Comparison of ENCODE assay signal across 8 mouse cellular contexts in genomic region chr3:53563746-53564145, GRCm38 (mm10).
A peak's percentile ranks its signal among the peaks of the same experiment; 100 is the strongest.
DNase-seq lines count a peak whose midpoint lies in the region; ATAC-seq and TF ChIP-seq lines count a peak whose summit lies in the region.

No protein-coding gene starts in this region.

- no peak for TF ChIP-seq POLR2A in kidney, adult 2 months (IDR thresholded peaks at IDR 0.05; ENCODE audit: low read depth, low read length)

- no peaks in the 10 kb centered on the region for H3K27me3 ChIP-seq in midbrain, embryonic 10.5 days (ENCODE audit: low read depth, poor library complexity, severe bottlenecking)
- H3K27me3 ChIP-seq in midbrain, embryonic 11.5 days (ENCODE audit: control insufficient read depth, insufficient read depth, low read length) = no peaks in the 10 kb centered on the region
- no peaks in the 10 kb centered on the region for H3K27me3 ChIP-seq in kidney, adult 2 months (replicated peaks; ENCODE audit: control insufficient read depth, insufficient read depth, low read length)
- H3K27me3 ChIP-seq in midbrain, embryonic 12.5 days = 0 out of 2 replicates have a peak, but pooled peaks cover 3% of the 10 kb centered on the region

- H3K9me3 ChIP-seq in midbrain, embryonic 10.5 days (replicated peaks) = no peaks in the 10 kb centered on the region
- H3K9me3 ChIP-seq in midbrain, embryonic 11.5 days (ENCODE audit: control insufficient read depth, low read length) = no peaks in the 10 kb centered on the region
- H3K9me3 ChIP-seq in midbrain, embryonic 12.5 days = no peaks in the 10 kb centered on the region

- TF ChIP-seq CTCF in kidney, adult 2 months (conservative IDR thresholded peaks at IDR 0.05; ENCODE audit: insufficient read depth, insufficient read length, low read depth, low read length) = no peak

- H3K36me3 ChIP-seq in midbrain, embryonic 10.5 days = peaks cover 8% of the 10 kb centered on the region; the same call in 1 of the 2 replicates
- no peaks in the 10 kb centered on the region for H3K36me3 ChIP-seq in midbrain, embryonic 11.5 days (ENCODE audit: control insufficient read depth, insufficient read depth, low read length)
- H3K36me3 ChIP-seq in kidney, adult 2 months (ENCODE audit: control insufficient read depth, insufficient read depth, low read length) = no peaks in the 10 kb centered on the region
- H3K36me3 ChIP-seq in midbrain, embryonic 12.5 days = no peaks in the 10 kb centered on the region

- no peak overlapping the region for H3K4me3 ChIP-seq in midbrain, embryonic 10.5 days
- H3K4me3 ChIP-seq in midbrain, embryonic 11.5 days (ENCODE audit: low read depth, low read length) = no peak overlapping the region
- no peak overlapping the region for H3K4me3 ChIP-seq in kidney, adult 2 months (ENCODE audit: insufficient read depth, low read depth, low read length)
- no peak overlapping the region for H3K4me3 ChIP-seq in midbrain, embryonic 12.5 days

- WGBS in midbrain, embryonic 10.5 days = 60% methylated on average over 7 of the region's 7 CpGs
- WGBS in midbrain, embryonic 11.5 days = 65% methylated on average over 7 of the region's 7 CpGs
- 41% methylated on average over 7 of the region's 7 CpGs for WGBS in kidney, adult 2 months
- WGBS in midbrain, embryonic 12.5 days = 45% methylated on average over 7 of the region's 7 CpGs

- no peak overlapping the region for H3K4me2 ChIP-seq in midbrain, embryonic 11.5 days
- H3K4me2 ChIP-seq in midbrain, embryonic 12.5 days (replicated peaks) = no peak overlapping the region

- H3K9ac ChIP-seq in midbrain, embryonic 11.5 days (ENCODE audit: low read length) = no peak overlapping the region
- H3K9ac ChIP-seq in midbrain, embryonic 12.5 days (replicated peaks) = no peak overlapping the region

- DNase-seq in midbrain, embryonic 10.5 days (ENCODE audit: low spot score) = no peak
- DNase-seq in midbrain, embryonic 11.5 days (ENCODE audit: low spot score, missing footprints) = no peak
- peak; percentile 74 to 83 for DNase-seq in cerebellum, postnatal 25 days
- peak; percentile 72 for DNase-seq in kidney, adult 2 months
- DNase-seq in embryo, embryonic 11 days = no peak
- DNase-seq in thymus, postnatal 25 days = no peak
- no peak for DNase-seq in ovary, postnatal 14 days (ENCODE audit: low spot score)

- peaks cover 62% of the 10 kb centered on the region for H3K4me1 ChIP-seq in midbrain, embryonic 10.5 days
- H3K4me1 ChIP-seq in midbrain, embryonic 11.5 days (ENCODE audit: control insufficient read depth, insufficient read depth, low read length) = peaks cover 24% of the 10 kb centered on the region
- peaks cover 9% of the 10 kb centered on the region; the same call in 1 of the 2 replicates for H3K4me1 ChIP-seq in kidney, adult 2 months (ENCODE audit: control insufficient read depth, insufficient read depth, low read length)
- peaks cover 26% of the 10 kb centered on the region for H3K4me1 ChIP-seq in midbrain, embryonic 12.5 days

- peak overlapping the region; percentile 76 for H3K27ac ChIP-seq in midbrain, embryonic 10.5 days (replicated peaks)
- no peak overlapping the region; the same call in 1 of the 2 replicates for H3K27ac ChIP-seq in midbrain, embryonic 11.5 days (ENCODE audit: low read depth, low read length)
- H3K27ac ChIP-seq in kidney, adult 2 months (ENCODE audit: insufficient read depth, low read depth, low read length) = no peak overlapping the region; the same call in 1 of the 2 replicates
- peak overlapping the region; percentile 64; the same call in 1 of the 2 replicates for H3K27ac ChIP-seq in midbrain, embryonic 12.5 days (replicated peaks)

- no peak for ATAC-seq in midbrain, embryonic 11.5 days (ENCODE audit: low FRiP score)
- no peak for ATAC-seq in midbrain, embryonic 12.5 days (ENCODE audit: low FRiP score, low read depth)

Comparison
In these comparisons a context has a peak if more than half of its experiments do, and no peak if none do; other contexts are left out.
1. H3K27ac ChIP-seq: peak in midbrain, embryonic 10.5 days (single experiment) and midbrain, embryonic 12.5 days (single experiment); none in midbrain, embryonic 11.5 days (single experiment) and kidney, adult 2 months (single experiment).
2. DNase-seq: peak in cerebellum, postnatal 25 days (2 of 2) and kidney, adult 2 months (single experiment); none in midbrain, embryonic 10.5 days (single experiment), midbrain, embryonic 11.5 days (single experiment), embryo, embryonic 11 days (single experiment), thymus, postnatal 25 days (single experiment) and ovary, postnatal 14 days (single experiment).